Mouse (Mus musculus) MEL (cell line): Measurements from ENCODE around the gene Sept8. TPM values are rescaled to one million over a fixed set of nuclear protein-coding genes. Genes with fewer than 3 reads are reported as not detected.
A peak's percentile ranks its signal among the peaks of the same experiment; 100 is the strongest.

ENCODE experiments used
- DNase-seq: peaks from one replicate; pipeline ENCODE4 v3.0.0; 2011; ENCODE audit warnings: low read depth, low spot score
- H3K27ac ChIP-seq: 2 replicates; pipeline ENCODE4 v1.5.1; 2012; ENCODE audit warnings: low read depth, mild to moderate bottlenecking, control low read depth, low read length, moderate library complexity; ENCODE audit not compliant: control insufficient read depth
- H3K27me3 ChIP-seq, 2 experiments: fragments of 150-350 bp in 1 of 2; sonication (generic) in 1 of 2; 2 replicates each; pipeline ENCODE4 v1.6.1; 2012; ENCODE audit warnings: low read length in 2 of 2, mild to moderate bottlenecking in 2 of 2, improper control_type of control experiment in 1 of 2, moderate library complexity in 1 of 2; ENCODE audit not compliant: insufficient read depth in 2 of 2, control insufficient read depth in 1 of 2
- H3K36me3 ChIP-seq, 2 experiments: 2 replicates each; pipeline ENCODE4 v1.6.1; 2012 to 2014; ENCODE audit warnings: low read length in 2 of 2, improper control_type of control experiment in 1 of 2, inconsistent platforms in 1 of 2, mild to moderate bottlenecking in 1 of 2; ENCODE audit not compliant: insufficient read depth in 2 of 2, control insufficient read depth in 1 of 2
- H3K4me1 ChIP-seq, 2 experiments: fragments of 150-350 bp in 1 of 2; sonication (generic) in 1 of 2; 2 replicates each; pipeline ENCODE4 v1.6.1; 2012; ENCODE audit warnings: low read length in 2 of 2, improper control_type of control experiment in 1 of 2, mild to moderate bottlenecking in 1 of 2; ENCODE audit not compliant: insufficient read depth in 2 of 2, control insufficient read depth in 1 of 2
- H3K4me3 ChIP-seq, 2 experiments: fragments of 150-350 bp in 1 of 2; sonication (generic) in 1 of 2; 2 replicates each; pipeline ENCODE4 v1.5.1; 2012; ENCODE audit warnings: low read depth in 2 of 2, low read length in 2 of 2, mild to moderate bottlenecking in 2 of 2, moderate library complexity in 2 of 2, control low read depth in 1 of 2, improper control_type of control experiment in 1 of 2; ENCODE audit not compliant: control insufficient read depth in 1 of 2, insufficient read depth in 1 of 2
- H3K79me2 ChIP-seq: 2 replicates; pipeline ENCODE4 v1.6.1; 2012; ENCODE audit warnings: mild to moderate bottlenecking, low read length, moderate library complexity; ENCODE audit not compliant: control insufficient read depth, poor library complexity, insufficient read depth
- H3K9ac ChIP-seq: 2 replicates; pipeline ENCODE4 v1.6.1; 2012; ENCODE audit warnings: low read depth, mild to moderate bottlenecking, control low read depth, low read length, moderate library complexity; ENCODE audit not compliant: control insufficient read depth, poor library complexity, severe bottlenecking
- H3K9me3 ChIP-seq: fragments of 150-350 bp; sonication (generic); replicated peaks from 2 replicates; pipeline ENCODE4 v1.6.1; 2012; ENCODE audit warnings: mild to moderate bottlenecking, low read length, improper control_type of control experiment, moderate library complexity; ENCODE audit not compliant: insufficient read depth
- BHLHE40 ChIP-seq: IDR thresholded peaks from 2 replicates; pipeline ENCODE4 v1.6.1; 2012; ENCODE audit warnings: low read depth, mild to moderate bottlenecking, inconsistent platforms, low read length, improper control_type of control experiment, borderline replicate concordance
- CTCF ChIP-seq, 3 experiments: IDR thresholded peaks in 2 of 3; conservative IDR thresholded peaks in 1 of 3; 2 replicates each; pipeline ENCODE4 v1.5.1; 2011 to 2012; ENCODE audit warnings: low read length in 3 of 3, low read depth in 2 of 3, mild to moderate bottlenecking in 2 of 3, improper control_type of control experiment in 1 of 3, inconsistent platforms in 1 of 3, mixed read lengths in 1 of 3, moderate library complexity in 1 of 3; ENCODE audit not compliant: control insufficient read depth in 1 of 3, insufficient read depth in 1 of 3, poor library complexity in 1 of 3, severe bottlenecking in 1 of 3
- E2F4 ChIP-seq: IDR thresholded peaks from 2 replicates; pipeline ENCODE4 v1.6.1; 2011; ENCODE audit warnings: low read depth, low read length, improper control_type of control experiment, borderline replicate concordance
- ELF1 ChIP-seq: IDR thresholded peaks from 2 replicates; pipeline ENCODE4 v1.6.1; 2014; ENCODE audit warnings: low read depth, mild to moderate bottlenecking, inconsistent platforms, low read length, improper control_type of control experiment, moderate library complexity
- EP300 ChIP-seq, 2 experiments: IDR thresholded peaks; 2 replicates each; pipeline ENCODE4 v1.6.1; 2011; ENCODE audit warnings: improper control_type of control experiment in 2 of 2, low read length in 2 of 2, low read depth in 1 of 2, mild to moderate bottlenecking in 1 of 2
- ETS1 ChIP-seq: IDR thresholded peaks from 2 replicates; pipeline ENCODE4 v1.6.1; 2012; ENCODE audit warnings: low read depth, mild to moderate bottlenecking, inconsistent platforms, low read length, improper control_type of control experiment, moderate library complexity
- GABPA ChIP-seq: IDR thresholded peaks from 2 replicates; pipeline ENCODE4 v1.6.1; 2012; ENCODE audit warnings: low read depth, mild to moderate bottlenecking, inconsistent platforms, low read length, improper control_type of control experiment, moderate library complexity
- GATA1 ChIP-seq: IDR thresholded peaks from 2 replicates; pipeline ENCODE4 v1.6.1; 2011; ENCODE audit warnings: low read depth, low read length, improper control_type of control experiment
- KAT2A ChIP-seq: conservative IDR thresholded peaks from 2 replicates; pipeline ENCODE4 v1.6.1; 2012; ENCODE audit warnings: low read depth, low read length, improper control_type of control experiment, inconsistent platforms
- MAX ChIP-seq: IDR thresholded peaks from 2 replicates; pipeline ENCODE4 v1.6.1; 2011; ENCODE audit warnings: low read length, improper control_type of control experiment
- MAZ ChIP-seq: IDR thresholded peaks from 2 replicates; pipeline ENCODE4 v1.6.1; 2012; ENCODE audit warnings: low read depth, mild to moderate bottlenecking, inconsistent platforms, low read length, improper control_type of control experiment
- MYC ChIP-seq: IDR thresholded peaks from 2 replicates; pipeline ENCODE4 v1.6.1; 2011; ENCODE audit warnings: low read depth, mild to moderate bottlenecking, low read length, improper control_type of control experiment, moderate library complexity
- NRF1 ChIP-seq: IDR thresholded peaks from 2 replicates; pipeline ENCODE4 v1.6.1; 2014; ENCODE audit warnings: low read depth, mild to moderate bottlenecking, inconsistent platforms, low read length, improper control_type of control experiment, moderate library complexity; ENCODE audit not compliant: poor library complexity, insufficient read depth, severe bottlenecking
- RAD21 ChIP-seq: IDR thresholded peaks from 2 replicates; pipeline ENCODE4 v1.6.1; 2011; ENCODE audit warnings: mild to moderate bottlenecking, low read depth, low read length, improper control_type of control experiment
- SMC3 ChIP-seq: IDR thresholded peaks from 2 replicates; pipeline ENCODE4 v1.6.1; 2011; ENCODE audit warnings: low read depth, low read length, improper control_type of control experiment
- TAL1 ChIP-seq: IDR thresholded peaks from 2 replicates; pipeline ENCODE4 v1.6.1; 2012; ENCODE audit warnings: mild to moderate bottlenecking, inconsistent platforms, low read length, moderate library complexity, mixed read lengths
- TCF12 ChIP-seq: IDR thresholded peaks from 2 replicates; pipeline ENCODE4 v1.6.1; 2014; ENCODE audit warnings: low read depth, mild to moderate bottlenecking, inconsistent platforms, low read length, improper control_type of control experiment, moderate library complexity
- ZC3H11A ChIP-seq: IDR thresholded peaks from 2 replicates; pipeline ENCODE4 v1.6.1; 2012; ENCODE audit warnings: low read depth, mild to moderate bottlenecking, inconsistent platforms, low read length, improper control_type of control experiment
- ZKSCAN1 ChIP-seq: IDR thresholded peaks from 2 replicates; pipeline ENCODE4 v1.6.1; 2012; ENCODE audit warnings: low read depth, mild to moderate bottlenecking, inconsistent platforms, low read length, improper control_type of control experiment, moderate library complexity
- polyA plus RNA-seq, 2 experiments: library from polyadenylated mRNA; stranded (reverse) in 1 of 2; unstranded in 1 of 2; fragments of >175 nt in 1 of 2; fragments of >200 nt in 1 of 2; gene quantifications; 2 replicates each; pipeline versions ENCODE4 v1.2.1 to v1.2.4; 2012; ENCODE audit warnings: low replicate concordance in 2 of 2, low read depth in 1 of 2; ENCODE audit not compliant: insufficient read length in 2 of 2, insufficient read depth in 1 of 2, missing spikeins in 1 of 2
- total RNA-seq: library from RNA; depleted of rRNA; stranded (reverse); fragments of 300-350 nt; gene quantifications from 2 replicates; pipeline ENCODE4 v1.2.3, GENCODE M21; 2012

The Sept8 gene
- total and polyA plus RNA-seq, 3 experiments: 196 to 294 (median 278) TPM

GRCm38 (mm10) chr11:53486822-53487594 lies 32.0 kb upstream of the Sept8 start:
- no peak overlapping the region for H3K9ac ChIP-seq

GRCm38 (mm10) chr11:53489007-53489406 lies 30.1 kb upstream of the Sept8 start:
- no peaks in the 10 kb centered on the region for H3K9me3 ChIP-seq
- peaks cover 0 to 4% of the 10 kb centered on the region in 2 experiments; a peak in 2 of 4 replicates for H3K36me3 ChIP-seq

More at GRCm38 (mm10) chr11:53486822-53487594, 32.0 kb upstream of the Sept8 start:
- no peak overlapping the region for H3K27ac ChIP-seq
- peaks cover 15 to 19% of the 10 kb centered on the region in 2 experiments for H3K4me1 ChIP-seq
- H3K36me3 ChIP-seq: peaks cover 0 to 22% of the 10 kb centered on the region in 2 experiments; a peak in 2 of 4 replicates
- no peaks in the 10 kb centered on the region for H3K9me3 ChIP-seq
- TF ChIP-seq ETS1: no peak
- no peak for TF ChIP-seq BHLHE40
- no peak for TF ChIP-seq TAL1
- no peak for TF ChIP-seq E2F4
- TF ChIP-seq MAX: no peak
- TF ChIP-seq ZKSCAN1: no peak
- TF ChIP-seq GATA1: no peak
- no peak for TF ChIP-seq KAT2A
- no peak for TF ChIP-seq EP300 (IDR thresholded peaks at IDR 0.05; ENCODE audit: low read depth in 1 of 2, low read length in 2 of 2)
- no peaks in the 10 kb centered on the region for H3K79me2 ChIP-seq
- no peak for DNase-seq
- no peaks in the 10 kb centered on the region for H3K27me3 ChIP-seq
- no peak overlapping the region for H3K4me3 ChIP-seq

More at GRCm38 (mm10) chr11:53489007-53489406, 30.1 kb upstream of the Sept8 start:
- Histone ChIP-seq H3K4me1 (peaks cover under 1% of the 10 kb centered on the region in 2 experiments; a peak in 3 of 4 replicates), H3K79me2 (no peaks in the 10 kb centered on the region), H3K9ac (no peak overlapping the region), H3K4me3 (no peak overlapping the region), H3K27ac (no peak overlapping the region), H3K27me3 (no peaks in the 10 kb centered on the region)
- peak; percentile 62 for DNase-seq
- TF ChIP-seq GABPA: no peak
- TF ChIP-seq BHLHE40: no peak
- TF ChIP-seq MAZ: no peak
- TF ChIP-seq CTCF (IDR thresholded peaks at IDR 0.05 in 2 of 3, conservative IDR thresholded peaks at IDR 0.05 in 1 of 3; ENCODE audit: control insufficient read depth in 1 of 3, insufficient read depth in 1 of 3, low read depth in 2 of 3, low read length in 3 of 3, poor library complexity in 1 of 3, severe bottlenecking in 1 of 3): peak; percentile 33 to 54 (median 52); a peak in 5 of 6 replicates
- TF ChIP-seq SMC3: peak; percentile 55
- TF ChIP-seq NRF1: no peak
- TF ChIP-seq KAT2A: no peak
- TF ChIP-seq MYC: 0 out of 2 replicates have a peak, but pooled peaks have one; percentile 33
- TF ChIP-seq RAD21: peak; percentile 54
- TF ChIP-seq ELF1: no peak
- peak; percentile 38; the same call in 1 of the 2 replicates for TF ChIP-seq ZC3H11A
- TF ChIP-seq TCF12: no peak
